Mouse (Mus musculus): ENCODE measurements at regions not wholly inside any gene's neighbourhood (a gene's known extent, or its start where the extent isn't known, plus 50 kb on each side); places are given as distances from the start of the nearest gene placed in this dataset.
"Not testable (repeated sequence)": the region's sequence is repeated elsewhere in the genome, so short reads cannot be mapped to it uniquely, and the experiment has no call there.

DNA sequence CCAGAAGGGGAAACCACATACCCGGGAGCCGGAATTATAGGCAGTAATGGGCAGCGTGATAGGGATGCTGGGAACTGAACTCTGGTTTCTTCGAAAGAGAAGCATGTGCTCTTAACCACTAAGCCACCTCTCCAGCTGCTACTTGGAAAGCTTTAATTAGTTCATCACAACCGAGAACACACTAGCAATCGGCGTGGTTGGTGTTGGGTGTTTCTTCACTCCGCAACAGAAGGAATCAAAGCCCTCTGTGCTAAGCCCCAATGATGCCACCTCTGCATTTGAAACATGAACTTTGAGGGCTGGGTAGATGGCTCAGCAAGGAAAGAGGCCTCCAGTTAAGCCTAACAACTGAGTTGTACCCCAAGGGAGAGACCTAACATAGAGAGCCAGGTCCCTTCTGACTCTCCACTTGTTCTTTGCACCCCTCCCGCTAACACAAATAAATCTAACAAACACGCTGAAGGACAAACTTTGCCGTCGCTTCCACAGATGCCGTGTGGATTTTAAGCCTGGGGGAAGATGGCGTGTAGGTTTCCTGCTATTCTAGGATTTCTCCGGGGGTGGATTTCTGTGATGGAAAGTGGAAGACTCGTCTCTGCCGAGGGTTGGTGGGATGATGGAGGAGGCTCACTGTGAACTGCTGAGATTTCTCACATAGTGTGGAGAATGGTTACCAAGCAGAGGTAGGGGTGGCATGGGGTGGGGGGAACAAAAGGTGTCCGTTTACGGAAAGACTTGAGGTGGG lies 257.4 kb downstream of the Diras2 start:
- no peak for DNase-seq (ENCODE audit: low spot score)

DNA sequence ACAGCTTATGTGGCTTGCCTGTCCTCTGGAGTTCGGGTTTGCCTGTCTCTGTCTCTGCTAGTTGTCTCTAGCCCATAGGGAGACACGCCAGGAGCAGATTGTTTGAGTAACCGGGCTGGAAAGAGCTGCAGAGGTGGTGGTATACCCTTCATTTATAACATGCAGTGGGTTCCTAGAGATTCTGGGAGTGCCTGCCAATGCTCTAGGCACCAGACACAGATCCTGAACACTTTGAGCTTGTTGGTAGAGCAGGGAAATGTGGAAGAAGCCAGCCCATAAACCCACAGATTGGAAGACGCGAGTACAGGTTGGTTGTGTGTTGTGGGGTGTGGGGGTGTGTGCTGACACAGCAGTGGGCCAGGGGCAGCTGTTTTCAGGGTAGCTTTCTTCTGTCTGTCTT lies 255.9 kb downstream of the Diras2 start:
- no peak for DNase-seq (ENCODE audit: low spot score)

DNA sequence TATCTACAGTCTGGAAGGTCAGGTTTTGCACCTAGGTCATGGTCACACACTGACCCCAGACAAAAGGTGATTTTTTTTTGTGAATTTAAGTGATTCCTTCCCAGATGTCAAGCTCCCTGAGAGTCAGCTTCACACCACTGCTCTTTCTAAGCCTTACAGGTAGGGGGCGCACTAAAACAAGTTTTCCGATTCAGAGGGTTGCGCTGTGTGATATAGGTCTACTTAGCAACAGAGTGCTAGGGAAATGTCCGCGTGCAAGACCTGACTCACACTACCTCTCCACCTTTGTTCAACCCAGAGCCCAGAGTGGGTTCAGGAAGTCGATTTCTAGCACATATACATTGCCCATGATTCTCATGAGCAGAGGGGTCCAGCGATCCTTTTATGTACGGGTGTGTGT lies 255.4 kb downstream of the Diras2 start:
- DNase-seq (ENCODE audit: low spot score): peak; percentile 36

DNA sequence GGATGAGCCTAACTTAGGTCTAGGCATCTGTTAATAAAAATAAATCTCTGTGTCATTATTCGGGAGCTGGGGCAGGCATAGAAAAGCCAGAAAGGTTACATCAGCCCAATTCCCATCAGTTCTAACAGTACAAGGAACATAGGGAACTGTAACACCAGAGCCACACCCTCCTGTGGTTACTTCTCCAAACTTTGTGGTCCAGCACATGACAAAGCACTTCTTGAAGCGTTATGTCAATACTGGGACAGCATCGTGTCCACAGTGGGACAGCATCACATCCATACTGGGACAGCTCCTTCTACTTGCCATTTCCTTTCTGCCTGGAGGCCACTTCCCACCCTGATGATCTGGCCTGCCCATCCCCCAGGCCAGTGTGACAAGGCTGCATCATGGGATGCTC lies 253.9 kb downstream of the Diras2 start:
- DNase-seq (ENCODE audit: low spot score): no peak

DNA sequence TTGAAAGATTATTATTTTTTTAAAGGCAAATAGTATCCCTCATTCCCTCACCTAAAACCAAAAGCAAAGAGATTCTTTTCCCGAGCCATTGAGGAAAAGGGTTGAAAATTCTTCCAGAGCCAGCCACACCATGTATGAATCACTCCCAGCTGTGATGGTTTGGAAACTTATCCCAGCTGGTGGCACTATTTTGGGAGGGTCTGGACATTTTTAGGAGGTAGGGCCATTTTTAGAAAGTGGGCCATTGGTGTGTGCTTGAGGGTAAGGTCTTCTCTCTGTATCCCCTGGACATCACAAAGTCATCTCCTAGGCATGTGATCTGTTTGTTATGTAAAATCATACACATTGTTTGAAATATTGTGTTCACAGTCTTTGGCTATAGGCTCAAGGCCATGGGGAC lies 252.2 kb downstream of the Diras2 start:
- no peak for DNase-seq (ENCODE audit: low spot score)

DNA sequence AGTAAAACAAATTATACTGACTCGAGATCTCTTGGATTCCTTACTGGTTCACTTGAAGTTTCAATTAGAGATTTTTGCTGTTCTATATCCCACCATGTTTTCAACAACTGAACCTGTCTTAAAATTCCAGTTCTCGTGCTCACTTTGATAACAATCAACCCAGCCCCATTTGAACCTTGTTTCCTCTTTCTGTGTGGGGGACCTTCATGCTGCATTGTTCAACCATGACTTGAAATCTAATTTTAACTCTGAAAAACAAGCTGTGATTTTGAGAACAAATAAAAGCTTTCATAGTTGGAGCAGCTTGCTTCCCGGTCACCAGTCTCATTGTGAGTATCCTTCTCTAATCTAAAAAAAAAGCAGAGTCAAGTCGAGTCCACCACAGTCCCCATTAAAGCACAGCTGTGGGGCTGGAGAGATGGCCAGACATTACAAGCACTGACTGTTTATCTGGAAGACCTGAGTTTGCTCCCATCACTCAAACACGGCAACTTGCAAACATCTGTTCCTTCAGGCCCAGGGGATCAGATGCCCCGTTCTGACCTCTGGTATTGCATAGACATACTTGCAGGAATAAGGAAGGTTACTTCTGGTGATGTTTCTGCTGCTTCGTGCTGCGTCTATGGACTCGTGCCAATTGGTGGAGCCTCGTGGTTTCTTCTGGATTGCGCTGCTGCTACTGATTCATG lies 251.7 kb downstream of the Diras2 start:
- DNase-seq (ENCODE audit: low spot score): no peak

DNA sequence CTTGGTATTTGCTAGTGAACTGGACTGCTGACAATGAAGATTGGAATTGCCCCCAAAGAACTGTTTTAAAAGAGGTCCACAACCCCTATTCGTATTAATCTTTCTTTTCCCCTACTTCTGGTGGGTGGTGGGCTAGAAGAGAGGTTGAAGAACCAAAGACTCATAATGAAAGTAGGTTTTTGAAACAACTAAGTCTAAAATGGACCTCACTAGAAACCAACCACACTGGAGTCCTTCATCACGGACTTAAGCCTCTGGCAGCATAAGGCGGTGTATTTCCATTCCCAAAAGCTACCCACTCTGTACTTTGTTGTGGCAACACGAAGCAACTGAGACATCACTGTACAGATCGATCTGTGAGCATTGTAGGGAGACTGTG lies 251.1 kb downstream of the Diras2 start:
- DNase-seq (ENCODE audit: low spot score): no peak

DNA sequence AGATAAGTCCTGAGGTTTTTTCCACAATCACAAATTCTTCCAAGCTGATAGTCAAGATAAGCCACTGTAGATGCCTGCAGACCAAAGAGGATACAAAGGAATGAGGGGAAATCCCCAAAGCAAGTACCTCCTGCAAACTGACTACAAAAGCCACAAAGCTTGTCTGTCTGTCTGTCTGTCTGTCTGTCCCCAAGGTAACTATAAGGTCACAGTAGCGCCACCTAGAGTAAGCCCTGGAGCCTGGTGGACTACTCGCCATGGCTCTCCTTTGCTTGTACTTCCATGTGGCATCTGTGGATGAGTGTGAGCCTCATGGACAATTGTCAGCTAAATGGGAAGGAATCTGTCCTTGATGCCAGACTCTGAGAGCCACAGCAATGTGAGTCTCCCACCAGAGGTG lies 249.8 kb downstream of the Diras2 start:
- no peak for DNase-seq (ENCODE audit: low spot score)

DNA sequence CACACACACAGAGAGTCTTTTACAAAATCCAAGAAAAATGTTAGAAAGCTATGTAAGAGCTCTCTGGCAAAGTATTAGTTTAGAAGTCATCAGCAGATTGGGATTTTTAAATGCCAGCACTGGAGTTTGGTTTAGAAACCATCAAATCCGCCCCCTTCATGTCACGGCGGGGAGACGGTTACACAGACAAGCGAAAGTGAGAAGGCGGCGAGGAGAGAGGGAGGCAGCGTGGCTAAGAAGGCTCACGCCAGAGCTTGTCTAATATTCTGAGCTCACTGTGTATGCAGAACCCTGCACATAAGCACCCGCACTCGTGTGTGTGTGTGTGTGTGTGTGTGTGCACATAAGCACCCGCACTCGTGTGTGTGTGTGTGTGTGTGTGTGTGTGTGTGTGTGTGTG lies 248.6 kb downstream of the Diras2 start:
- no peak for DNase-seq (ENCODE audit: low spot score)

DNA sequence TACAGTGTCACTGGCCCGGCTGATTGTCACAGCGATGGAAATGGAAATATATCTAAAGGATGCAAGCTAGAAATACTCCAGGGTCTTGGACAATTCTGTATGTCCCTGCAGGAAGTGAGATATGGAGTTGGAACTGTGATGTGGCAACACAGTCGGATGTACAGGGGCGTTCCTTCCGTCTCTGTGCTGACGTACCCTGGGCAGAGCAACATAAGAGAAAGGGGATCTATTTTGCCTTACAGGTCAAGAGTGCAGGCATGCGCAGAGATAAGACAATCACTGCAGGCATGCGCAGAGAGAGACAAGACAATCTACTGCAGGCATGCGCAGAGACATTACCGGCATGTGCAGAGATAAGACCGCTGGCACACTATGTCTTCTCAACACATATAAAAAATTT lies 247.6 kb downstream of the Diras2 start:
- no peak for DNase-seq (ENCODE audit: low spot score)

DNA sequence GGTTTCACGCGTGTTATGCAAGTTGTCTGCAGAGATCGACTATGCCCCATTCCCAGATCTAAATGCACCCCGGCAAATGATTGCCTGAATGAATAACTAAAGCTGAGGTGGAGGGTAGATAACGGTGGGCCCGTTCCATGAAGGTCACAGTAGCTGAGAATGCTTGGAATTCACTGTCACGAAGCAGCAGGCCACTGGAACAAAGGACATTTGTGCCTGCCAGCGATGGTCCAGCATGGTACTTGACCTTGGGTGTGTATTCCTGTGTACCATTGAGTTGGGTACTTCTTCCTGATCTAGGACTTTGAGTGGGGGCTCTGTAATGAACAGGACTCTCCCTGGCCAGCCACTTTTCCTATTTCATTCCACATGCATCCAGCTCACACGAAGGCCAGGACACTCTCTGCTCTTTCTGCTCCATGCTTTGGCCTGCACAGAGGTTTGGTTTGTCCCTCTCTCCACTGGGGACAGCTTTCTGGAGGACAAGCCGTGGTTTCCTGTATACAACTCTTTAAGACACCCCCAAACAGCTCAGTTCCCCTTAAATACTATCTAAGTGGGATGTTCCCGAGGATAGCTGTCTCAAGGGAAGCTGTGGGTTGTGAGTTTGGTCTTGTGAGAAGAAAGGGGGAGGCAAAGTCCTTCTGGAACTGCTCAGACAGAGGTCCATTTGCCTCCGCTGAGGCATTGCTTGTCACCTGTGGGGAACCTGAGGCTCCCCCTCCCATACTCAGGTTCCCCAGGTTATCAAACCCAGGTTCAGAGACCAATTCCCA lies 246.9 kb downstream of the Diras2 start:
- no peak for DNase-seq (ENCODE audit: low spot score)

DNA sequence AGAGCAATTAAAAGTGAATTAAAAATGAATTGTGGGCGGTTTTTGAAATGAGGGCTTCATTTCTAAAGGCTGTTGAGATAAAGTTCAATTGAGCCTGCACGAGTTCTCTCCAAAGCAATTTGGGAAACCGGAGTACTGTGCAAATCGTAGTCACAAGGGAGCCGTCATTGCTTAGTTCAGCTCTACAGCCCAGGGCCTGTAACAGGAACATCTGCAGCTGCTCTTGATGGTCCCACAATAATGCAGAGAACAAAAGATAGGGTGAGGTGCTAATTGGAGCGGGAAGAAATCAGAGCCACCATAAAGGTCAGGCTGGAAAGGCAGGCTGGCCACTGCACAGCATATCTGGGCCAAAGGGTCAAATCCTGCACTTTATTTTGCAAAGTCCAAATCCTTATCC lies 242.7 kb downstream of the Diras2 start:
- no peak for DNase-seq (ENCODE audit: low spot score)

DNA sequence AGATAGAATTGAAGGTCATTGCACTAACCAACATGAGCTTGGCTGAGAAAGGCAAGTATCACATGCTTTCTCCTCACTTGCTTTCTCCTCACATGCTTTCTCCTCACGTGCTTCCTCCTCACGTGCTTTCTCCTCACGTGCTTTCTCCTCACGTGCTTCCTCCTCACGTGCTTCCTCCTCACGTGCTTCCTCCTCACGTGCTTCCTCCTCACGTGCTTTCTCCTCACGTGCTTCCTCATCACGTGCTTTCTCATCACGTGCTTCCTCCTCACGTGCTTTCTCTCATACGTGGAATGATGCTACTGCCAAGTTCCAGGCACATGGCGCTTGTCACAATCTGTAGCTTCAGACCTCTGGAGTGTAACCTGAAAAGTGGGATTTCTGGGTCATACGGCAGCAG lies 235.2 kb downstream of the Diras2 start:
- DNase-seq (ENCODE audit: low spot score): no peak

DNA sequence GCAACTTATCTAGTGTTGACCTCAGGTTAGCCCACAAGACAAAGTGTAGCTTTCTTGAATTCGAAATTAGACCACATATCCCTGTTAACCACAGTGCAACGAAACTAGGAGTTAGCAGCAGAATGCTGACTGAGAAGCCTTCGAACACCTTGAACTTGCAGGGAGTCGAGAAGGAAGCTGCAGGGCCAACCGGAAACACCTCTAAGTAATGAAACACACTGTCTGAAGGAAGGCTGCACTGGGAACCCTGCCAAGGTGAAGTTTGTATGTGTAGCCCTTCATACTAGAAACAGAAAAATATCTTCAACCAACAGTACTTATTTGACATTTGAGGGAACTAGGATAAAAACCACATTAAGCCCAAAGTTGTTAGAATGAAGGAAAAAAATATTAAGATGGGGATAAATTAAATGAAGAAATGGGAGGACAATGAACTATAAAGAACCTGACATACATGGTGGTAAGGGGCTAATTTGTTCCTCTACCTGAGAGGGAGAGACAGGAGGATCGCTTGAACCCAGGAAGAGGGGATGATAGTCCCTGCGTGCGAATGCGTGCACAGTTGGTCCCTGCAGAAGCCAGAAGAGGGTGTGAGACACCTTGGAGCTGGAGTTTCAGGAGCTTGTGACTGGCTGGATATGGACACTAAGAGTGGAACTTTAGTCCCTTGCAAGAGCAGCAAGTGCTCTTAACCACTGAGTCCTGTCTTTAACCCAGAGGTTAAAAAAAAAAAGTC lies 234.4 kb downstream of the Diras2 start:
- no peak for DNase-seq (ENCODE audit: low spot score)

DNA sequence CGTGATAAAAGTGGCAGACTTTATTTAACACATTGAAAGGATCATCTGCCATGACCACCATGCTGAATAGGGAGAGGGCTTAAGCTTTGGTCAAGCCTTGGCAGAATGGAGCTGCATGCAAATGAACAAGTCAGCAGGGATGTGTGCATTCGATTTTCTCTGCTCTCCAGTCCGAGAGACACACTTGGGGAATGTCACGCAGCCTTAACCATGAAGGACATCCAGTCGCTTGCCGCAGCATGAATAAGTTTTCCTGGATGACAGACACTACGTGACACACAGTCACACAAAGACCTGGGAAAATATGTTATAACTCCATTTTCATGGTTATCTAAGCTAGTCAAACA lies 233.8 kb downstream of the Diras2 start:
- DNase-seq (ENCODE audit: low spot score): no peak

DNA sequence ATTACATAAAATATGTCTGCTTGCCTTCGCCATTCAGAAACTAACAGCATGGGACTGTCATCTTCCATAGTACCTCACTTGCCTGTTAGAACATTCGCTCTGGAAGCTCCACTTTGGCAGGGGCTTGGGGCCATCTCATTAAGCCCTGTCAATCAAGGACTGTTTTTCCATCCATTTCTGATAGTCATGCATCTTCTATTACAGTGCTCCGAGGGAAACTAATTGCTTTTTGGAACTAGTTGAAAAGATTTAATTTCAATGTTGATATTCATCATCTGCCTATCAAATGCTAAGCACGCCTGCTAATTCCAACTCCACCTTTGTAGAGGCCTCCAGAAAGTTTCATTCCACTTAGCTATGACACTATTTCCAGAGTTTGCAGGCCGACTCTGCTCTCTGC lies 232.7 kb downstream of the Diras2 start:
- no peak for DNase-seq (ENCODE audit: low spot score)

DNA sequence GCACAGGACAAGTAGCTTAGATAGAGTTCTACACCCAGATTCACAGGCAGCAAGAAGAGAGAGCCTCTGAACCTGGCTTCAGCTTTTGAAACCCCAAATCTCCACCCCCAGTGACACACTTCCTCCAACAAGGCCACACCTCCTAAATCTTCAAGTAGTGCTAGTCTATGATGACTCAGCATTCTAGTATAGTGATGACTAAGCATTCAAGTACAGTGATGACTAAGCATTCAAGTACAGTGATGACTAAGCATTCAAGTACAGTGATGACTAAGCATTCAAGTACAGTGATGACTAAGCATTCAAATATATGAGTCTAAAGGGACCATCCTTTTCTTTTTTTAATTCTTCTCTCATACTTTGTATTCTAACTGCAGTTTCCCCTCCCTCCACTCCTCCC lies 225.8 kb downstream of the Diras2 start:
- not testable (repeated sequence) for DNase-seq (ENCODE audit: low spot score)

DNA sequence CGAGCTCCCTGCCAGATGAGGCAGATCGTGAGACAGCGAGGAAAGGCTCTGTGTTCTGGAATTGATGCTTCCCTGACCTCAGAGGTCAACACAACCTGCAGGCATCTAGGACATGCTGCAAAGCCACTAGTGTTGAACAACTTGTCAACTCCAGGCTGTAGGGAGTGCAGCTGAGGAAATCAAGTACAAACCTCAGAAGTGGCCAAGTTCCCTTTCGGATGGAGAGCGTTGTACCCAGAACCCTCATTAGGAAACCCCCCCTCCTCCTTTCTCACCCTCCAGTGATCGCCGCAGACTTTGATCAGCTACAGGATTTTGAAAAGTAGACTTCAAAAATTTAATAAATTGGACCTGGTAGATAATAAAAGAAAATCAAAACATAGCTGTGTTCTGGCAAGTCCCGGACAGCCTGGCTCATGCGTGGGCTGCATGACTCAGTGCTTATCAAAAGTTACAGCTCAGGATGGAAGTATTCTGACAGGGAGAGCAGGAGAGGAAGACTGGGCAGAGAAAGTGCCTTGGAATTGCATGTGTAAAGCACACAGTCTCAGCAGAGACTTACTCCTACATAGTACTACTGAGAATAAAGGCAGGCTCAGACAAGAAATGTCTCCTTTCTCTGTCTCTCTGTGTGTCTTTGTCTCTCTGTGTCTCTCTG lies 224.2 kb downstream of the Diras2 start:
- DNase-seq (ENCODE audit: low spot score): no peak

DNA sequence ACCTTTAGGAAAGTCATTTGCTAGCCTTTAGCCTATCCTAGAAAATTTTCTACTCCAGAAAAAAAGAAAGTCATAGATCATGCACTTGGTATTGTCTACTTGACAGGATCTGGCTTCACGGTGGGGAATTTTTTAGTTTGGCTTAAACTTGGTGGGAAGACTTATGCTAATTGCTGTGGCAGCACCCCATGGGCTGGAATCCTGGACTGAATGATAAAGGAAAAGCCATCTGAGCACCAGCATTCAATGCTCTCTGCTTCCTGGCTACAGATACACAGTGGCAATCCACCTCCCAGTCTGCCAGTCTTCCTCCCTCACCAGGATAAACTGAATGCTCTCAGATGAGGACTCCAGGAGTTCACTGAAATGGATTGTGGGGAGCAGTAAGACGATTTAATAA lies 220.1 kb downstream of the Diras2 start:
- DNase-seq (ENCODE audit: low spot score): no peak

DNA sequence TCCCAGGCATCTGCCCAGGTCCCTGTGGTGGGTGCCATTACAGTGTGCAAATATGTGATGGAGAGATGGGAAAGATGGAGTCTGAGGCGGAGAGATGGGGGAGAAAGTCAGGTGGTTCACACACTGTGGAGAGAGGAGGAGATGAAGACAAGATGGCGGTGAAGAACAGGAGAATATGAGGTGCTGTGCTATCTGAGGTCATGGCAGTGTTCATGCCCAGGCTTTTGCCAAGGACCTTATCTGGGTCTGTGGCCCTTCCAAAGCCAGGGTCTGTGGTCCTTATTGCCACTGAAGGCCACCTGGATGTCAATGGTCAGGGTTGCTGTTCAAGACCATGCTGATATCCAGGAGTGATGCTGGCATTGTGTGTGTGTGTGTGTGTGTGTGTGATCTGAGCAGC lies 212.8 kb downstream of the Diras2 start:
- no peak for DNase-seq (ENCODE audit: low spot score)

DNA sequence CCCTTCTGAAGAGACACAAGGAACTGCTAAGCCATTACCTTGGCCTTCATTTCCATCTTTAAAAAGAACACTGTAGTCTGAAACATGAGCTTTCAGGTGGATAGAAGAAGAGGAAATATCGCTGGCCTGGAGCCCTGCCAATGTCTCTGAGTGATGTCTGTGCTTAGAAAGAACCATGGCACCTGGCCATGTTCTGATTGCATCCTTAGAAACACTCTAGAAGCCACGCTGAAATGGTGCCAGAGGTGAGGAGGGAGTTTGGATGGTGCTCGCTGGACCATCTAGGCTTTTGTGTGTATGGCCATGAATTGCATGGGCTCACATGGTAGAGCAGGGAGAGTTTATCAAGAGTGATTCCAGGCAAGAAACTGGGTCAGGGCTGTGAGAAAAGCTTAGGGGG lies 207.4 kb downstream of the Diras2 start:
- DNase-seq (ENCODE audit: low spot score): no peak

DNA sequence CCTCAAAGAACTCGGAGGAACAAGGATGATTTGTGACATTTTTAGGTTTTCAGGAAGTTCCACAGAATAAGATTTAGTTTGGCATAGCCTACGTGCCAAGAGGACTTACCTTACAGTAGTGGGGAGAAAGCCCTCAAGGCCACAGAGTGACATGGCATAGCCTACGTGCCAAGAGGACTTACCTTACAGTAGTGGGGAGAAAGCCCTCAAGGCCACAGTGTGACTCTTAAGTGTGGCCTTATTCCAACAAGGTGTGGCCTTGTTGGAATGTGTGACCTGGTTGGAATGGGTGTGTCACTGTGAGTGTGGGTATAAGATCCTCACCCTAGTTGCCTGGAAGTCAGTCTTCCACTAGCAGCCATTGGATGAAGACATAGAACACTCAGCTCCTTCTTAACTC lies 206.7 kb downstream of the Diras2 start:
- DNase-seq (ENCODE audit: low spot score): not testable (repeated sequence)

Data from T-cell, adult 2 months (primary cell).